Mouse (Mus musculus) thymus, postnatal 0 days (tissue): ENCODE measurements around the gene Fgfr2. TPM values are rescaled to one million over a fixed set of nuclear protein-coding genes. Genes with fewer than 3 reads are reported as not detected.
A peak's percentile ranks its signal among the peaks of the same experiment; 100 is the strongest.
"Not testable (repeated sequence)": the region's sequence is repeated elsewhere in the genome, so short reads cannot be mapped to it uniquely, and the experiment has no call there.

Experiments
- DNase-seq: peaks from one replicate; pipeline ENCODE4 v3.0.0-alpha.2; 2015; ENCODE audit warnings: low spot score
- polyA plus RNA-seq: library from polyadenylated mRNA; unstranded; fragments of >200 nt; fragmentation: Nextera tagmentation; extraction: Ambion mirVana; gene quantifications from 2 replicates; pipeline ENCODE4 v1.2.1, GENCODE M21; 2015

The Fgfr2 gene
- polyA plus RNA-seq, 1 experiment from 2014 or later = 23.6 TPM

DNA sequence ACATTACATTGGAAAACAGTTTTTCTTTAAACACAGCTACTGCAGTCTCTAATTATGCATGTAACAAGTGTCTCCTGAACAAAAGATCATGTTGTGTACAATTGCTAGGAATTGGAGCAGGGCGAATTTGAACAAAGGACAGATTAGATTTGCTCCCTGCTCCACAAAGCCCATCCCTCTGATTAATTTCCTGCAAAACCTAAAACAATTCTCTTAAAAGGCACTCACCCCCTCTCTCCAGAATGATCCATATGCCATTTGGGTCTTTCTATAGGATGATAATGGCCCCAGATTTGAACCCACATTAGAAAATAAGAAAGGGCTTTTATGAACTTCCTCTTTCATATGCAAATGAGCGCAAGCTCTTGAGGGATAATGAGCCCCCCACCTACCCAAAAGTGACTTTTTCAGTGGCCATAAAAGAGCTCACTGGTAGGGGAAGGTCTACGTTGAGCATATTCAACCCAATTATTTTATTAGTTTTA lies 1658.0 kb downstream of the Fgfr2 start:
- no peak for DNase-seq

DNA sequence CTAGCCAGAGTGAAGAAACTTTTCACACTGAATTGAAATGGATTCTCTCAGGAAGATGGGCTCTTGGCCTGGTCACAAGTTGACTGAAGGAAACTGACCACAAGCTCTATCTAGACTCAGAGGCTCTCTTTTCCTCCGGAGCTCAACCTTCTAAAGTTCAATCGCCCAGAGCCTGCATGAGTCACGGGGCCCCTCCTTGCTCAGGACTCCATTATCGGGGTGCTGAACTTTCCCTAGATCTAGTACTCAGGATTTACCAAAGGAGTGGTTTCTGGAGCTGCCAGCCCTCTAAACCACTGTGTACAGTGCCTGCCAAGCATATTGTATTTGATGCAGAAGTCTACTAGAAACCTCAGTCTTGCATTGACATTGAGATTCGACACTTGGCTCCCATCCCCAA lies 1666.4 kb downstream of the Fgfr2 start:
- no peak for DNase-seq

DNA sequence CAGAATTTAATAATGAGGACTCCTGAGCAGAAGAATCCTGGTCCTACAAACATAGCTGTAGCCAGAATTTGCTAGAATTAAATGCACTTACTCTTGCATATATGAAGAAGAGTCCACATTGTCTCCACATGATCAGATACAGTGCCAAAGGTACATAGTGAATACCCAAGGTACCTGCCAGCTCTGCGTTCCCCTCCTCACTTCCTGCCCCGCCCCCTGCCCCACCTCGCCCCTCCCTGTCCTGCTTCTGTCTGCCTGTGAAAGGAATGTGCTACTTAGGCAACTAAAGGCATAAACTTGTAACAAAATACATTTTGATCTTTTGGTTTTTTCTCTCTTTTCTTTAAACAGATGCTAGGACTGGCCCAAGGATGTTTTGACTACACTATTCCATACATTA lies 1686.1 kb downstream of the Fgfr2 start:
- no peak for DNase-seq

DNA sequence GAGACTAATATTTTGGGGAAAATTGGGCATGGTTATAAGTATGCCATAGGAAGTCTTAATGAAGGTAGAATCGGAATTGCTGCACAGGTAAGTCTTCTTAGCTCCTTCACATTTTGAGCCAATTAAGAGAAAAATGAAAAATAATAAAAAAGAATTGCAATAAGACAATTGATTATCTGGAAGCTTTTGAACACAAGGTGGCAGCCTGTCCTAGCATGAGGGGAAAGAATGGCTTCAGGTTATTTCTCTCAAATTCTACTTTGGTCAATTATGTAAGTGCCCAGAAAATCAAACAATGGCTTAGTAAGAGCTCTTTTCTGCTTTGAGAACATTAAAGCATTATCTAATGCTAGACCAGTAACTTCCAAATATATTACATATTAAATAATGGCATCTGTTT lies 1688.9 kb downstream of the Fgfr2 start:
- DNase-seq = no peak

DNA sequence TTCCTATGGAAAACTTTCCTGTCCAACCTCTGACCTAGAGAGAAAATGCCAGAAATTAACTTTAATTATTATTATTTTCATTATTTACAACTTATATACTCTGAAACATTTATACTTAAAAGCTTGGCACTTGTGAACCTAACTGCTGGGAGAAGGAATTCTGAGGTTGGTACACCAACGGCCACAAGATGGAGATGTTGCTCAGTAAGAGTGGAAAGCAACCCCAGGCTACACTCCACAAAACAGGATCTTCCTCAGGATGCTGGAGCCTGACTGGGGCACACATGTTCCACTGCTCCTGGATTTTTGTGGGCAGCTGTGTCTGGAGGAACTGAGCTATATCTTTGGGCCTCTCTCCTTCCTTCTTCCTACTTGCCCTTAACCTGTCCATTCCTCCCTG lies 1690.9 kb downstream of the Fgfr2 start:
- no peak for DNase-seq

DNA sequence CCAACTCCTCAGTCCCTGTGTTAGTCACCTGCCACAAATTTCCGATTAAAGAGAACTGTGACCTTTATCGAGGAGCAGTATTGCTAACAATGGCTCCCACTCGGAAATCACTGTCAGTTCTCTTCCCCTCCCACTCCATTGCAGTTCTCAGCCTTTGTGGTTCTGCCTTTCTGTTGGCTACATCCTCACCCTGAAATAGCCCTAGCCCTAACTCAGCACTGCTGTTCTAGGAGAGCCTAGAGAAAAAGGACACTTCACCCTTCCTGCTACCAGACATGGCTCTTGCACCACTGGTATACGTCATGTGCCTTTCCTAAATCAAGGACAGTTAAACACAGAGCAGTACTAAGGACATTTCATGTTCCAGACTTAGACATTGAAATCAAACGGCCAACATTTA lies 1695.8 kb downstream of the Fgfr2 start:
- DNase-seq = no peak

DNA sequence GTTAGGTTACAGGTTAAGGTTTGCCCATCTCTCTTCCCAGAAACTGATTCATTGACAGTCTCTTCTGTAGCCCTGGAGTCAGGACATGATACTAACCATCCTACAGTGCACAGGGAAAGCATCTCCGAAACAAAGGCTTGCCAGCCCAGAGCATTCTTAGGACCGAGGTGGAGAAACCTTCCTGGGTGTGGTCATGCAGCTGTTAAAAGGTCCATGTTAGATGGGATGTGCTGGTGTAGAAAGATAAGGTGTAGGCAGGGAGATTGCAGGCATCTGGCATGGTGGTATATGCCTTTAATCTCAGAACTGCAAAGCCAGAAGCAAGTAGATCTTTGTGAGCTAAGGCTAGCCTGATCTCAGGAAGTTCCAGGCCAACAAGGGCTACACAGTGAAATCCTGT lies 1698.2 kb downstream of the Fgfr2 start:
- DNase-seq = no peak

DNA sequence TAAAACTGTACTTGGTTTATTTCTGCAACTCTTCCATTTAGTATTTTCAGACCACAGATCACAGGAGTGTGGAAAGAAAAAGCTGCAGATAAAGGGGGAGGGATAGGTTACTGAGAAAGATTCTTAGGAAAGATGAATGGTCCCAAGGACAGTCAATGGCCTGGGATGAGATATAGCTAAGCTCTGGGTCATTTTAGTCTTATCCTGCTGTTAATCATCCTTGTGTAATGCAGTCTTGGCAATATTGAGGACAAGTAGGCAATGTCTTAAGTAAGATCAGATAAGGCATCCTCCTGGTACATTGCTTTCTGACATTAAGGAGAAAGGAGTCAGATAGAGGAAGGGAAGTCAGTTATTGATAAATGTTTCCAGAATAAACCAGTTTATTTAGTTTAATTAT lies 1705.5 kb downstream of the Fgfr2 start:
- DNase-seq = no peak

DNA sequence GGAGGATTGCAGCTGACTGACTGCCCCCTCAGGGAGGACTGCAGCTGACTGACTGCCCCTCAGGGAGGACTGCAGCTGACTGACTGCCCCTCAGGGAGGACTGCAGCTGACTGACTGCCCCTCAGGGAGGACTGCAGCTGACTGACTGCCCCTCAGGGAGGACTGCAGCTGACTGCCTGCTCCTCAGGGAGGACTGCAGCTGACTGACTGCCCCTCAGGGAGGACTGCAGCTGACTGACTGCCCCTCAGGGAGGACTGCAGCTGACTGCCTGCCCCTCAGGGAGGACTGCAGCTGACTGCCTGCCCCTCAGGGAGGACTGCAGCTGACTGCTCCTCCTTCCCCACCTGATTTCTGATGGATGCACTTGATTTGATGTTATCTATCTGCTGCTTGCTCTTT lies 1706.4 kb downstream of the Fgfr2 start:
- DNase-seq = not testable (repeated sequence)

DNA sequence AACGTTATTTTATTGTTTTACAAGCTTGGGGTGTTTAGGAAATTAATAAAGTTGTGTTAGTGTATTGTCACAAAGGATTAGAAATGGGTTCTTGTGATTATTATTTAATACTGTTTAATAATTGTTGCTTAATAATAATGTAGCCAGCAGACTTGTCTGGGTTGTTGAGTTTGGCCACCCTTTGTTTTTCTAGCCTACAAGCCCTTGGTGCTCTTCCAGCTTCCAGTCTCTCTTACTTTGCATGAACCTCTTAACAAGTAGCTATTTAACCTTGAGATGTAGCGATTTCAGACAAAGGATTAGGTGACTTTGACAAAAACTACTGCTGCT lies 1711.2 kb downstream of the Fgfr2 start:
- DNase-seq = no peak

DNA sequence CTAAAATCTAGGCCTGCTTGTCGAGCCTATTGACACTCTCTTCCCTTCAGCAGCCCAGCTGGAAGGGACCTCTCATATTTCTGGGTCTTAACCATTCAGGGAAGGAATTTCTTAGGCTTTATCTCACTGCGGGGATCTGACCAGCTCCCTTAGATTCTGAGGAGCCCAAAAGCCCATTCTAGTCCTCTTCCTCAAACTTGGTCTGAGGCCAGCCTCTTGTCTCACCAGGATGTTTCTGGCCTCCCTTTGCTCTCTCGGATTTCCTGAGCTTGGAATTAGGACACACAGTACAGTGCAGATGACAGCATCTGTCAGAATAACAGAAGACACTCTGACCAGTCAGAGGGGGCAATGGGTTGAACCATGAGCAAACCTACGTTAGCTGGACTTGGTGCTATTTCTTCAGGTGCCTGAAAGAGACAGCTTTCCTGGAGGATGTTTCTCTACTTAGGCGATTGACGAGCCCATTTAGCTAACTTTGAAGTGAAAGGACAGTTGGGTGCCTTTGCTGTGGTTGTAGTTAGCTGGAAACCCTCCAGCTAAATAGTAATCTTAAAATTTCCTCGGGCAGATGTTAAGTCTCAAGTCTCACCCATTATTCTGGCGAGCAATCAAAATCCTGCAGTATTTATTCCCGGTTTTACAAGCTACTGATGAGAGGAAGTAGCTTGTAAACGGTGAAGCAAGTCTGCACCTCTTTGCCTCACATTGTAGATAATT lies 1711.8 kb downstream of the Fgfr2 start:
- DNase-seq = no peak

DNA sequence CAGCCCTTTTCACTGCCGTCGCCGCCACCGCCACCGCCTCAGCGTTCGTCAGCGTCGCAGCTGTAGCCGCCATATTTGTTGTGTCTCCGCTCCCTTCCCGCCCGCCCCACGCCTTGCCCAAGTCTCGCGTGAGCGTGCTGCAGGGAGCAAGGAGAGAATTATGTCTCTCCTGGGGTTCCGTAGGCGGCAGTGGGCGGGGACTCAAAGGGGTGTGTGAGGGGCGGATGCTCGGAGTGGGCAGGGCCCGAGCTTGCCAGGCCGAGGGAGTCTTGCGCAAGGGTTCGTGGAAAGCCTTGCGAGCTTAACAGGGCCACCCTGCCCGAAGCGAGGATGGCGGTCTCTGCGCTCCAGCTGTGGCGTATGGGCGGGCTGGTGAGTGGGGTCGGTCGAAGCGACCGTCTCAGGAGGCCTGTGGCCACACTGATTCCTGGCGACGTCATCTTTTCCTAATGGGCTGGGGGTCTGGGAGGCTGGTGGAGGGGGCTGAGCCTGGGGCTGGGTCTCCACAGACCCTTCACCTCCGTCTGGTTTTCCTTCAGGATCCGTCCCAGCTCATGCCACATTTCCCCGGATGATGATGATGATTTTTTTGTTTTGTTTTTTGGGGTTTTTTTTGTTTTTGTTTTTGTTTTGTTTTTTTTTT lies 1712.6 kb downstream of the Fgfr2 start, which contains the start of the genes Ikzf5 and Acadsb:
Gene Ikzf5, minus strand, starts transcription at position 106 of the 643 bp plus-strand sequence.
Gene Acadsb, plus strand, starts transcription at position 186 of the 643 bp plus-strand sequence.
- DNase-seq = peak; percentile 98

DNA sequence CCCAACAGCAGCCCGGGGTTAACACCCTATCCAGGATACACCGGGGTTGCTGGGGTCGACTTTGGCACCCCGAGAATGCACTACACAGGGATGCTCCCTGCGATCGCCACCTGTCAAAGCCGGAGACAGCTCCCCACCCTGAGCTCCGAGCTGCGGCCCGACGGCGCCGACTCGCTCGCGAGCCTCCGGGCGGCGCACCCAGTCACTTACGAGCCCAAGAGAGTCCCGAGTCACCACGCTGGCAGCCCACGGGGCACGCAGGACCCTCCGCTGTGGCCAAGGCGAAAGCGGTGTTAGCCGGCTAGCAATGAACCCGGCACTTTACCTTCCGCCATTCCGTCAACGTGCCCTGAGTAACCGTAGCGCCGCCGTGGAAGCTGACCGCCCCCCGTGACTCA lies 1713.2 kb downstream of the Fgfr2 start:
- DNase-seq = no peak

DNA sequence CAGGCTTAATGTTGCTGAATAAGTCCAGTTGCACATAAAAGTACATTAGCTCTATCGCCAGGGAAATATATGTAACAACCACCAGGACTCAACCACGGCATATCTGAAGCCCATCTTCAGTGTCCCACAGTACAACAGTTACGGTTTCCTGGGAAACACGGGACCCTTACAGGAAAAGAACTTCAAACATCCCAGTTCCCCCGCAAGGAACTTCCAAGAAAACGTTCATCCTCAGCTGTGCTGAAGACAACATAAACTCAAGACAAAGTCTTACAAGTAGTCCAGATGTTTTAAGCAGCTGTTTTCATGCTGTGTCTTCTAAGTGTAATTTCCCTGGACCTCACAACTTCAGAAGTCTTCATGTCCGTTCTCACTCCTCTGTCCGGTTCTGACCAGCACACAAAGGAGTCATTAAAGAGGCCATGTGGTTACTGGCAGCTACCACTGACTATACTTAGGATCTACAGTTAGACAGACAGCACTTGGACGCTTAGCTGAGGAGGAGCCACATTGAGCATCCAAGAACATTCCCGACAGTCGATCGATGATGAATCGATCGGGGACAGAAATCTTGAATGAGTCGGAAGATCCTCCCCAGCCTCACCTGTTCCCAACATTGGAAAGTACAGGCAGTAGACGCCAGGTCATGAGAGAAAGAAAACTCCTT lies 1713.7 kb downstream of the Fgfr2 start:
- peak; percentile 3 for DNase-seq

DNA sequence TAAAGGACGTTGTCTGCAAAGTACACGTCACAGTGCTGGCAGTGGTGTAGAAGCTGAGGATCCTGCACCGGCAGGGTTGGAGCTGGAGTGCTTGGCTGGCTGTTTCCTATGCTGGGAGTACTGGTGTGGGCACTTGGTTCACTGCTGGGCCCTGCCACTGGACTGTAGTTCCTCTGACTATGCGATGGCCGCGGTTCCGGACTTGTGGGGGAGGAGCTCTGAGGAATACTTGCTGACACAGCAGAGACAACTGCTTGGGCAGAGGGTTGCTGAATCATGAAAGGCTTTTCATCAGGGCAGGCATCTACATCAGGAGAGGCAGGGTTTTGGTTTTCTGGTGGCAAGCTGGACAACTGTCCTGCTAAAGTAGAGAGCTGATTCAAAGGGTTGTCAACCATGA lies 1731.4 kb downstream of the Fgfr2 start:
- DNase-seq = not testable (repeated sequence)

DNA sequence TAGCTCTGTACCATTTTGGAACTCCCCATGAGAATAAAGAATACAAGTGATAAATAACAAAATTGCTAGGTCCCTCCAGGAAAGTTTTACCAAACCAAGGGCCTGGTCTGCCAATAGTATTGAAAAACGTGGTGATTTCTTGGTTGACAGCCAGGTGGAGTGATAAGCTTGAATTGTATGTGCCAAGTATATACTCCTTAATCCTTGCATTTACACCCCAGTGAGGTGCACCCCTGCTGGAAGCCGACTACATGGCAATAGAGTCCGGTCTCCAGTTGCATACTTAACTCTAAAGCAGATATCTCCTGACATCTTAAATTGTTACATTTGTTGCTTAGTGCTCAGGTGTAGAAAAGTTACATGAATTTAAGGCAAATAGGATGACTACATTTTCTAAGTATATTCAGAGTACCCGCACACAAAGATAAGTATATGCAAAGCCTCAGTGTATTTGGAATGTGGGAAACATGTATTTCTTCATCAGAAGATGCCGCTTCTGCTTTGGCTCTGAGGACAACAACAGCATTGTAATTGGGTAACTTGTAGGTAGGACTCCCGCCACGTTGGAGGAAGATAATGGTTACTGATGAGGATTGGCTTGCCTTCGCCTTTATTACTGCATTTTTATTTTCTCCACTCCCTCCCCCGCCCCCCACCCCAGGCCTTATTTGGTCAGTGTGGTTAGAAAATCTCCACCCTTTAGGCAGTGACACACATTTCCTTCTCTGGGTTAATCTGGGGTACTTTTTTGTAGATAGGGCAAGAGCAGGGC lies 1751.1 kb downstream of the Fgfr2 start:
- DNase-seq = peak; percentile 22

DNA sequence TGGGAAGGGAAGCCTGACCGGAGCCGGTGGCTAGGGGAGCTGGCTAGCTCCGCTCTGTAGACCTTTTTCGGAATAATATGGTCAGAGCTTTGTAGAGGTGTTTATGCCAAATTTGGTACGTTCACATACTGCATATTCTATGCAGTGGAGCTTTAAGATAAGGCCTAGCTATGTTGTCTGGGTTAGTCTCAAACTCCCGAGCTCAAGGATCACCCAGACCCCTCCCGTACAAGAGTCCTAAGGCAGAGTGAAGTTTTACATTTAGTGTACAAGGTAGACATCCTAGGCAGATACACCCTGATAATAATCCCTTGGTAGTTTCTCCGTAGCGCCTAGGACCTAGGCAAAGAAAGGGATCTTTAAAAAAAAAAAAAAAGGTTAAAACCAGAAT lies 1751.7 kb downstream of the Fgfr2 start:
- no peak for DNase-seq

DNA sequence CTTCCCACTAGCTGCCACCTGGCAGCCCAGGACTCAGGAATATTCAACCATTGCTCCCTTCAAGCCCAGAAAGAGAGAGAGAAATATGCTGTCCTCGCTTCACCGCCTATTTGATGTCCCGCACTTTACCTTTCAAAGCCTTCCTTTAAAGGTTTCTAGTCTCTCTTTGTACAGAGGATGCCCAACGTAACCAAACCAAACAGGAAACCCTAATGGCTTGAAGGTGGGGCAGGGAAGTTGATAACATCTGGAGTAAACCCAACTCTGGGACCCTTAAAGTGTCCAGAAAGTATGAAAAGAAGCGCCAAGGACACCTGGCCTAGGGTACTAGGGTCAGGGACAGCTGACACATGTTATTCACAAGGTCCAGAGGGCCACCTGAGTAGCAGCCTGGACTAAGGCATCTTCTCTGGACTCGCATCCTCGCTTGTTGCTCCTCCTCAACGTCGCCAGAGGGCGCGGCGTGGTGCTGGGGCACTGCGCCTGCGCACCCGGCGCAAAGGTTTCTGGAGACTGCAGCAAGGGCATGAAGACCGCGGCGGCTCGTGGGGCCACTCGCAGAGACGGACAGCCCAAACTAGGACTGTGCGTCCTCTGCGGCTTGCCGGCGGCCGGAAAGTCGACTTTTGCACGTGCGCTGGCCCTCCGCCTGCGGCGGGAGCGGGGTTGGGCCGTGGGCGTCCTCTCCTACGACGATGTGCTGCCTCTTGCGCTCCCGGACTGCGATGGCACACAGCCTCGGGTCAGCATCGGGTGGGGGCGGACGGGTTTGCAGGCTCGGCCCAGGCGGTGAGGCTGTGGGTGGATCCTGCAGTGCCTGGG lies 1752.3 kb downstream of the Fgfr2 start, which contains the start of gene Pstk:
Gene Pstk, plus strand, starts transcription at position 494 of the 822 bp plus-strand sequence.
- peak; percentile 87 for DNase-seq

DNA sequence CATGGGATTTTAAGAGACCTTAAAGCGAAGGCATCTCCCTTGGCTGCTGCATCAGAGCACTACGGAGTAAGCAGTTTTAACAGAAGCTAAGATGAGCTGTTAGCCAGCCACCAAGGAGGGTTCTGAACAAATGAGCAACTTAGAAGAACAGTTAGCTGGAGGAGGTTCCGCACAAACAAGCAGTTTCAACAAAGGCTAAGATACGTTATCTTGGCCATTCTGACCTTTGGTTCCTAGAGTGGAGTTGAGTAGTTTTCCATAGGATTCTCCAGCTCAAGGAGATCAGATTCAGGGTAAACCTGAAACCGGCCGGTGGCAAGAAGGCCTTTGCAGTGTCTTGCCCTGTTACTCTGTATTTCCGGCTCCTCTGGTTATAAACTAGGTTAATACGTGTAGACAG lies 1759.0 kb downstream of the Fgfr2 start:
- DNase-seq = no peak

DNA sequence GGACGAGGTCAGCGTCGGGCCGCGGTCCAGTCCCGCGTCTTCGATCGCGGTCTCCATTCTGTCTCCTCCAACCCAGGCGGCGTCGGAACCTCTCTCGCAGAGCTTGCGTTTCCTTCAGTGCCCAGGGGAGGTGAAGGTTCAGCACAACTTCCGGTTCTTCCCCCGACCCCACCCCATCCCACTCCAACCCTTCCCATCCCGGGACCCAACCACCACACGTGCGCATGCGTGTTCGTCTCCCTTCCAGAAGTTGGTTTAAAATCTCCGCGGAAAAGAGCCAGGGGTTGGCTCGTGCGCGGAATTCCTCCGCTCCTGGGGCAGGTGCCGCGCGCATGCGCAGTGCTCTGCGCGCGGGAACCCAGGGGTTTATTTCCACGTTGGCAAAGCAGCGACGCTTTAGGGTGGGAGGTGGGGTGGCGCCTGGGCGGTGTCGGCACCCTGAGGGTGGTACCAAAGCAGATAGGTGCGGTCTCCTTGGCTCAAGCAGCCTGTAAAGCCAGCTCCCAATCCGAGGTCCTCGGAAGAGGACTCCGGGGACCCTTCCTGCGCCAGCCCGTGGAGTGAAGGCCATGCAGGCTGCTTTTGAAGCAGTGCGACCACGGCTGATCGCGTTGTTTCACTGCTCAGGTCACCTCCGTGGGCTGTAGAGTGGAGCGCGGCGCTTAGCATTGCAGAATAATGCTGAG lies 1760.4 kb downstream of the Fgfr2 start, which contains the start of gene 2310057M21Rik:
Gene 2310057M21Rik, minus strand, starts transcription at position 145 of the 686 bp plus-strand sequence.
- DNase-seq = peak; percentile 90
